Mouse (Mus musculus) hindbrain, embryonic 15.5 days (tissue): ENCODE data around the gene Pbrm1. TPM values are rescaled to one million over a fixed set of nuclear protein-coding genes. Genes with fewer than 3 reads are reported as not detected.

ENCODE experiments used
- ATAC-seq: fragments of 200-750 bp; cut with Nextera tagmentation; 2 replicates; pipeline ENCODE4 v1.8.0; 2017; ENCODE audit warnings: low read depth, moderate number of reproducible peaks, moderate TSS enrichment; ENCODE audit not compliant: low FRiP score
- H3K27ac ChIP-seq: fragments of 300-500 bp; sonication (generic); replicated peaks from 2 replicates; pipeline ENCODE4 v1.5.1; 2015; ENCODE audit warnings: mild to moderate bottlenecking, inconsistent platforms
- H3K27me3 ChIP-seq: fragments of 300-500 bp; sonication (generic); 2 replicates; pipeline ENCODE4 v1.6.1; 2015; ENCODE audit warnings: control low read depth, inconsistent platforms
- H3K36me3 ChIP-seq: fragments of 300-500 bp; sonication (generic); 2 replicates; pipeline ENCODE4 v1.6.1; 2015; ENCODE audit warnings: control low read depth, inconsistent platforms
- H3K4me1 ChIP-seq: fragments of 300-500 bp; sonication (generic); replicated peaks from 2 replicates; pipeline ENCODE4 v1.6.1; 2015; ENCODE audit warnings: control low read depth, inconsistent platforms
- H3K4me2 ChIP-seq: fragments of 300-500 bp; sonication (generic); 2 replicates; pipeline ENCODE4 v1.6.1; 2015; ENCODE audit warnings: moderate library complexity, mild to moderate bottlenecking, inconsistent platforms
- H3K4me3 ChIP-seq: fragments of 300-500 bp; sonication (generic); 2 replicates; pipeline ENCODE4 v1.5.1; 2015; ENCODE audit warnings: mild to moderate bottlenecking, inconsistent platforms
- H3K9ac ChIP-seq: fragments of 300-500 bp; sonication (generic); 2 replicates; pipeline ENCODE4 v1.6.1; 2015; ENCODE audit warnings: inconsistent platforms
- H3K9me3 ChIP-seq: fragments of 300-500 bp; sonication (generic); 2 replicates; pipeline ENCODE4 v1.6.1; 2016; ENCODE audit warnings: control low read depth, inconsistent platforms
- WGBS: fragments of 180-500 bp; shearing (Covaris S2); methylation state at CpG from one replicate; pipeline ENCODE4 v1.1.7; 2015; 5-methylcytosine and 5-hydroxymethylcytosine counted together
- polyA plus RNA-seq: library from polyadenylated mRNA; unstranded; fragments of >200 nt; fragmentation: Nextera tagmentation; extraction: Ambion mirVana; gene quantifications from 2 replicates; pipeline ENCODE4 v1.2.1, GENCODE M21; 2015

The Pbrm1 gene
- polyA plus RNA-seq, 1 experiment from 2014 or later, result 117 TPM

DNA sequence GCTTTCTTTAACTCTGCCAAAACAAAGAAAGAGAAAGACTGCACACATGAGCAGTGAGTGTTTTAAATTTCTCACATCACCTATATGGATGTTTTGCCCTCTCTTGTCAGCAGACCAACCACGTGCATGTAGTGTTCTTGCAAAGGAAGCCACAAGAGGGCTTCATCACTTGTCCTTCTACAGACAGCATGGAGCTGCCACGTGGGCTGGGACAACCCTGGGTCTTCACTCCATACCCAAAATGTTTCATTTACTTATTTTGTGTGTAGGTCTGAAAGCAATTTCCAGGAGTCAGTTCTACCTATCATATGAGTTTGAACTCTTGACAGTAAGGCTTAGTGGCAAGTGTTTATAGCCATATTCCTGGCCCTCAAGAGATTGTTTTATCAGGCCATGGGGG, 1.1 kb upstream of the Pbrm1 start:
- Histone ChIP-seq H3K4me3 (peak overlapping the region; percentile 70), H3K27ac (no peak overlapping the region), H3K4me2 (peak overlapping the region; percentile 82), H3K36me3 (peaks cover 45% of the 10 kb centered on the region), H3K27me3 (no peaks in the 10 kb centered on the region), H3K4me1 (peaks cover 30% of the 10 kb centered on the region), H3K9ac (peak overlapping the region; percentile 93), H3K9me3 (no peaks in the 10 kb centered on the region)
- 1% methylated on average over 2 of the region's 2 CpGs for WGBS
- ATAC-seq, result no peak

DNA sequence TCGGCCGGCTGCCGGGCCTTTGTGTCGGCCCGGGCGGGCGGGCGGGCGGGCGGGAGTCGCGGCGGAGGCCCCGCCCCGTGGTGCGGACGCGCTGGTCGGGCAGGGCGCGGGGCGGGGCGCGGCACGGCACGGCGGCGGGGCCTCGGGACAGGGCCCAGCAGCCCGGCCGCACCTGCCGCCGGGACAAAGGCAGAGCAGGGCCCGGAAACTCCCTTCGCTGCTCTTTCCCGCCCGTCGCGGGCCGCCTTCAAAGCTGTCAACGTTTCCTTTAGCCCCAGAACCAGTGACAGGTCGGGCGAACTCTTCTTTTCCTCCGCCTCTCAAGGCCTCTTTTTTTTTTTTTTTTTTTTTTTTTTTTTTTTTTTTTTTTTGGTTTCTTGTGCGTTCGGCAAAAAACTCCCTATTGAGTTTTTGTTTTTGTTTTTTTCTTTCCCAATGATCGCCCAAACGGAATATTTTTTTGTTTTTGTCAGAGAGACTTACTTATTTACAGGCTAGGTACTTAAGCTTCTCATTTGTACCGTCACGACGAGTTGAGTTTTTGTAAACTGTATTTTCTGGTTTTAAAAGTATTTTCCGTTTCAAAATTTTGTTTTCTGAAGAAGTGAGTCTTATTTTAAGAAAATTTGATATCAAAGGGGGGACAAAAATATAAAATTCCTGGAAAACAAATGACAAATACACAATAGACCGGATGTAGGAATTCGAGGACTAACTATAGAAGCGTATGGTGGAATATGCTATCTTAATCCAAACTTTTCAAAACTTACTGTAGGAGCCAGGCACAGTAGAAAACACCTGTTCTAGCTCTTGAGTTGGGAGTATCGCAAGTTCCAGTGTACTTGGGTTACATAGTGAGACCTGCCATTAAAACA, 630 bp downstream of the Pbrm1 start:
- H3K36me3 ChIP-seq, result peaks cover 41% of the 10 kb centered on the region
- 7% methylated on average over 34 of the region's 56 CpGs for WGBS
- peak overlapping the region; percentile 54 for H3K4me2 ChIP-seq
- H3K27me3 ChIP-seq, result no peaks in the 10 kb centered on the region
- peak overlapping the region; percentile 99 for H3K27ac ChIP-seq
- peak; percentile 95 for ATAC-seq
- H3K9ac ChIP-seq, result peak overlapping the region; percentile 93
- H3K9me3 ChIP-seq, result no peaks in the 10 kb centered on the region
- peak overlapping the region; percentile 70 for H3K4me3 ChIP-seq
- peaks cover 32% of the 10 kb centered on the region for H3K4me1 ChIP-seq

DNA sequence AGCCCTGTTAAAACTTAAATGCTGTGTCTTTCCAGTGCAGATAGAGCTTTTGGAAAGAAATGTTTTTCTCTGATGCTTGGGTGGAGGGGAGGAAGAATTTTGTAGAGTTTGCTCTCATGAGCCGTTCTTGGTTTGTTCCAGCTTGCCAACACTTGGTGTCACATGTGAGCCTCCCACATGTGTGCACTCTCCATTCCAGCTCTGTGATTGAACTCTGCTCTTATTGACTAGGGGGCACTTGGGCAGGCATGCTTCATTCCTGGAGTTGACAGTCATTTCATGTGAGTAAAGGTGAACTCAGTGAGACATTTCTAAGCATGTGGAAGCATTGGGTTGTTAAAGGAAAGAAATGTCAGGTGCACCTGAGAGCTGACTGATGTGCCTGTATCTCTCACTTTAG, 3.6 kb downstream of the Pbrm1 start:
- Histone ChIP-seq H3K4me3 (no peak overlapping the region), H3K9me3 (no peaks in the 10 kb centered on the region), H3K9ac (no peak overlapping the region), H3K4me1 (peaks cover 29% of the 10 kb centered on the region), H3K27ac (no peak overlapping the region), H3K4me2 (no peak overlapping the region), H3K36me3 (peaks cover 44% of the 10 kb centered on the region), H3K27me3 (no peaks in the 10 kb centered on the region)
- 32% methylated on average over 1 of the region's 1 CpGs for WGBS
- no peak for ATAC-seq

DNA sequence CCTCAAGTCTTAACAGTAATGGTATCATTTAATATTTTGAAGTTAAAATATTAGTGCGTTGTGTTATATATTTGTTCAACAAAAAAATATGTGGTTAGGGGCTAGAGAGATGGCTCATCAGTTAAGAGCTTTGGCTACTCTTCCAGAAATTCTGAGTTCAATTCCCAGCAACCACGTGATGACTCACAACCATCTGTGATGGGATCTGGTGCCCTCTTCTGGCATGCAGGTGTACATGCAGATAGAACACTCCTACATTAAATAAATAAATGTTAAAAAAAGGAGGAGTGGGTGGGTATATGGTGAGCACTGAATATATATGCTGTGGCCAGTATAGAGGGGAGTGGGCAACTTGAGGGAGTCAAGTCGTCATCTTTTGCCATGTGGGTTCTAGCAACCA, 6.8 kb downstream of the Pbrm1 start:
- H3K9me3 ChIP-seq, result no peaks in the 10 kb centered on the region
- H3K4me1 ChIP-seq, result peaks cover 12% of the 10 kb centered on the region
- ATAC-seq, result no peak
- no peaks in the 10 kb centered on the region for H3K27me3 ChIP-seq
- H3K27ac ChIP-seq, result no peak overlapping the region
- H3K9ac ChIP-seq, result no peak overlapping the region
- H3K36me3 ChIP-seq, result peaks cover 67% of the 10 kb centered on the region
- H3K4me3 ChIP-seq, result no peak overlapping the region
- H3K4me2 ChIP-seq, result no peak overlapping the region
- 77% methylated on average over 3 of the region's 3 CpGs for WGBS

DNA sequence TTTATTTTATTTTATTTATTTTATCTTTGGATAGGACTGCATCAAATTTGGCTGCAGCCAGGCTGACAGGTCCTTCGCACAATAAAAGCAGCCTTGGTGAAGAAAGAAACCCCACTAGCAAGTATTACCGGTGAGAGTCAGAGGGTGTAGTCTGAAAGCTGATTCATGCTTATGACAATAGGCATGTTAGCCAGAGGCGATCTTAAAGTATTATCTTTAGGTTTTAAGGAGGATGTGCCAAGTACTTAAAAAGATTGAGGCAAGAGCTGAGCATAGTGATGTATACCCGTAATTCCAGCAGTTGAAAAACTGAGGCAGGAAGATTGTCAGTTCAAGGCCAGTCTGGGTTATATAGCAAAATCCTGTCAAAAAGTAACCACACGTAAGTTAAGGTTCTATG, 26.4 kb downstream of the Pbrm1 start:
- WGBS, result 96% methylated on average over 5 of the region's 5 CpGs
- no peak overlapping the region for H3K9ac ChIP-seq

DNA sequence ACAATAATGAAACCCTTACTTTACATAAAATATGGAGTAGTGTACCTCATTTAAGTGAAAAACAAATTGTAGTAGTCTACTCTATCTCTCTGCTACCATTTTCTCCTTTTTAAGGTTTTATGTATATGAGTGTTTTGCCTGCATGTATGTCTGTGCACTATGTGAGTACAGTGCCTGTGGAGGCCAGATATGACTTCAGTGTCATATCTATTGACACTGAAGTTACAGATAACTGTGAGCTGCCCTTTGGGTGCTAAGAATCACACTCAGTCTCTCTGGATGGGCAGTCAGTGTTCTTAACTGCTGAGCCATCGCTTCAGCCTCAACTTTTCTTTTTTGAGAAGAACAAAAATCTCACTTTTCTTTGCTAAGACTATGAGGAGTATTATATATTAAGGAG, 26.9 kb downstream of the Pbrm1 start:
- no peaks in the 10 kb centered on the region for H3K4me1 ChIP-seq
- no peaks in the 10 kb centered on the region for H3K27me3 ChIP-seq
- no peak overlapping the region for H3K4me3 ChIP-seq
- 95% methylated on average over 1 of the region's 1 CpGs for WGBS
- H3K36me3 ChIP-seq, result peaks cover 59% of the 10 kb centered on the region
- no peak overlapping the region for H3K4me2 ChIP-seq
- no peak overlapping the region for H3K27ac ChIP-seq
- no peak for ATAC-seq
- H3K9ac ChIP-seq, result no peak overlapping the region
- no peaks in the 10 kb centered on the region for H3K9me3 ChIP-seq

More for the DNA sequence above, 26.4 kb downstream of the Pbrm1 start:
- ATAC-seq, result no peak
- Histone ChIP-seq H3K4me3 (no peak overlapping the region), H3K9me3 (no peaks in the 10 kb centered on the region), H3K36me3 (peaks cover 57% of the 10 kb centered on the region), H3K27me3 (no peaks in the 10 kb centered on the region), H3K4me1 (no peaks in the 10 kb centered on the region), H3K4me2 (no peak overlapping the region), H3K27ac (no peak overlapping the region)

DNA sequence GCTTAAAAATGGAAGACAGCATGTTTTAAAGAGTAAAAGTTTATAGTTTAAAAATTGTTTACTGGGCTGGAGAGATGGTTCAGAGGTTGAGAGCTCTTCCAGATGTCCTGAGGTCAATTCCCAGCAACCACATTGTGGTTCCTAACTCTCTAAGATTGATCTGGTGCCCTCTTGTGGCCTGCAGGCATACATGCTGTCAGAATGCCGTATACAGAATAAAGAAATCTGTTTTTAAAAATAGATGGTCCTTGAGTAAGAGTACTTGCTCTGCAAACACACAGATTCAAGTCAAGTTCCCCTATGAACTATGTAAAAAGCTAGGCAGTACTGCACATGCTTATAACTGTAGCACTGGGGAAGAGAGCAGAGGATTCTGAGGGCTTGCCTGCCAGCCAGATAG, 43.3 kb downstream of the Pbrm1 start:
- Histone ChIP-seq H3K4me1 (no peaks in the 10 kb centered on the region), H3K4me2 (no peak overlapping the region), H3K27me3 (no peaks in the 10 kb centered on the region), H3K9me3 (no peaks in the 10 kb centered on the region), H3K27ac (no peak overlapping the region), H3K9ac (no peak overlapping the region), H3K36me3 (peaks cover 70% of the 10 kb centered on the region), H3K4me3 (no peak overlapping the region)
- 77% methylated on average over 1 of the region's 1 CpGs for WGBS
- no peak for ATAC-seq

DNA sequence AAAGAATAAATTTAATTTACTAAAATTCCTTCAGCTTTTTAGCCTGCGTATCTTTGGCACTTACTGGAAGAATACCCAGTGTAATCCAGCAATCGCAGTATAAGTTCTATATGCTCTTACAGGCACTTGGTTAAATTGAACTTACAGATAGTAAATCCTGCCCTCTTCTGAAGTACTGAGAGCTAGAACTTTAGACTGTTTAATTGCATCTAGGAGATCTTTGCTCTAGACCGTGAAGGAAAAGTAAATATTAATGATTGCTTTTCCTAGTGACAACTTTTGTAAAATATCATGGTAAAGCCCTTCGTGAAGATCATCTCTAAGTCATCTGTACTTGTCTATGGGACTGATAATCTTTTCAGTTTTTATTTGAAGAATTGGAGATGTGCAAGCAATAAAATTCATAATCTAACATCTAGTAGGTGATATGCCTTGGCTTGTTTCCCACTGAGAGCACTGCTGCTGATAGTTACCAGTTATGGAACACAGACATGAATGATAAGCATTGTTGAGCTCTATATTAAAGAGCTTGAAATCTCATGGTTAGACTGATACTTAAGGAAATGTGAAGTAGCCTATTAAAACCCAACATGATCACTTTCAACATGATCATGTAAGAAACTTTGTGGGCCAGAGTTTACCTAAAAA, 50.3 kb downstream of the Pbrm1 start:
- H3K9ac ChIP-seq, result no peak overlapping the region
- no peak overlapping the region for H3K4me3 ChIP-seq
- no peaks in the 10 kb centered on the region for H3K9me3 ChIP-seq
- H3K4me1 ChIP-seq, result no peaks in the 10 kb centered on the region
- ATAC-seq, result no peak
- WGBS, result 96% methylated on average over 4 of the region's 4 CpGs
- H3K27me3 ChIP-seq, result no peaks in the 10 kb centered on the region
- peaks cover 61% of the 10 kb centered on the region for H3K36me3 ChIP-seq
- H3K4me2 ChIP-seq, result no peak overlapping the region
- no peak overlapping the region for H3K27ac ChIP-seq

DNA sequence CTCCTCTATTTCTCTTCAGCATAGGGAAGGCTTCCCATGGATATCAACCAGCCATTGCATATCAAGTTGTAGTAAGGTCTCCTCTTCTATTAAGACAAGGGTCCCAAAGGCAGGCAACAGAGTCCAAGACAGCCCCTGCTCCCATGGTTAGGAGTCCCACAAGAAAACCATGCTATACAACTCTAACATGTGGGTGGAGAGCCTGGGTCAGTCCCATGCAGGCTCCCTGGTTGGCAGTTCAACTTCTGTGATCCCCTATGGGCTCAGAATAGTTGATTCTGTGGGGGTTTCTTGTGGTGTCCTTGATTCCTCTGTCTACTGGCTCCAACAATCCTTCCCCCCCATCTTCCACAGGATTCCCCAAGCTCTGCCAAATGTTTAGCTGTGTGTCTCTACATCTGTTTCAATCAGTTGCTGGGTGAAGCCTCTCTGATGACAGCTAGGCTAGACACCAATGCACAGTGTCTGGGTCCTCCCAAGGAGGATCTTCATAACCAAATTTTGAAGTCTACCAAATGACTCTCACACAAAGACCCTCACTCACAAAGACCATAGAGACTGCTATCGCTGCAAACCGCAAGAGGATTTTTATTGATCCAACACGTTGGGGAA, 59.8 kb downstream of the Pbrm1 start:
- Histone ChIP-seq H3K36me3 (peaks cover 62% of the 10 kb centered on the region), H3K27ac (no peak overlapping the region), H3K9ac (no peak overlapping the region), H3K27me3 (no peaks in the 10 kb centered on the region), H3K4me1 (no peaks in the 10 kb centered on the region), H3K4me3 (no peak overlapping the region), H3K4me2 (no peak overlapping the region), H3K9me3 (no peaks in the 10 kb centered on the region)
- 94% methylated on average over 3 of the region's 3 CpGs for WGBS
- no peak for ATAC-seq

DNA sequence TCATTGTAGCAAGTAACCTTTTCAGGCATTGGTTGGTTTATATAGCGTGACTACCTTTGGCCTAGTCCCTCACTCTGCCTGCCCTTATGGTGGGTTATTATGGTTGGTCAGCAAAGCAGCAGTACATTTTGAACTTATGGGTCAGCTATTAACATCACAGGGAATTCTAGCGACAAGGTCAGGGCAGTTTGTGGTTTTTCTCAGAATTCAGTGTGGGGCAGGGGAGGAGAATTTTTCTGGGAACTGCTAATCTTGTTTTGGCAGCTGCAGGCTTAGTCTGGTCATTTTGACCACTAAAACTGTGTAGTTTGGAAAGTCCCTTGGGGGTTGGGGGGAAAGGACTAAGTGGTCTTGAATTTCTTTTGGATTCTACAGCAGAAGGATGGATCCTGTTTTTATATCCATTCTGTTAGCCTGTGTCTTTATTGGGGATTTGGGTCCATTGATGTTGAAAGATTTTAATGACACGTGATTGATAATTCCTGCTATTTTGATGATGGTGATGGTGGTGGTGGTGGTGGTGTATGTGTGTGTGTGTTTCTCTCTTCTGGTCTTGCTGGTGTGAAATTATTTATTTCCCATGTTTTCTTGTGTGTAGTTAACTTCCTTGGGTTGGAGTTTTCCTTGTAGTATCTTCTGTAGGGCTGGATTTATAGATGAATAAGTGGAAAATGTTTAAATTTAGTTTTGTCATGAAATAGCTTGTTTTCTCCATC, 60.5 kb downstream of the Pbrm1 start:
- peaks cover 55% of the 10 kb centered on the region for H3K36me3 ChIP-seq
- ATAC-seq, result no peak
- WGBS, result 92% methylated on average over 3 of the region's 3 CpGs

DNA sequence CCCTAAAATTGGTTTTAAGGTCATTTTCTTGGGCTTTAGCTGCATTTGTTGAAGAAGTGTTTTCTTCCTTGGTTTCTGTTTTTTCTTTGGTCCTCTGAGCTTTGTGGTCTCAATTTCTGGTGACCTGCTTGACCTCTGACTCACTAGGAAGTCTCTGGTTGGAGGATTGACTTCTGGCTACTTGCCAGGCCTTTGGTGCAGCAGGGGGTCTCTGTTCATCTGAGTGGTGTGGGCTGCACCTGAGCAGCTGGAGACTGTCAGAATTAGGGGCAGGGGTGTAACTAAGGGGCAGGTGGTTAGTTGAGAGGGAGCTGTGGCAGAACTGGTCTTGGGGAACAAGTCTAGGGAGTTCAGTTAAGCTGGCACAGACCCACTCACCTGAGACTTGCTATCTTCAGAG, 62.2 kb downstream of the Pbrm1 start:
- H3K9me3 ChIP-seq, result no peaks in the 10 kb centered on the region

More for the DNA sequence above, 60.5 kb downstream of the Pbrm1 start:
- Histone ChIP-seq H3K4me1 (no peaks in the 10 kb centered on the region), H3K4me3 (no peak overlapping the region), H3K27me3 (no peaks in the 10 kb centered on the region), H3K9me3 (no peaks in the 10 kb centered on the region), H3K9ac (no peak overlapping the region), H3K4me2 (no peak overlapping the region), H3K27ac (no peak overlapping the region)

DNA sequence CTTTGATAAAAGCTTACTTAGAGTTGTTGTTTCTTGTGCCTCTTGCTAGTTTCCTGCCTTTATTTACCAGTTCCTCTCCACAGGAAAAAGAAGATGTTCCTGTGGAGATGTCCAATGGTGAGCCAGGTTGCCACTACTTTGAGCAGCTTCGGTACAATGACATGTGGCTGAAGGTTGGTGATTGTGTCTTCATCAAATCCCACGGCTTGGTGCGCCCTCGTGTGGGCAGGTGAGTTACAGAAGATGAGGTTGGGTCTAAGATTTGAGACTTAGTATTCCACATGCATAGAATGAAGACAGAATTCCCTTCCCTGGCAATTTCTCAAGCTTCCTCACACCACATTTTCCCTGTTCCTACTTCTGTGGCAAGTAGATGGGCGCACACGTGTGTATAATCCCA, 68.5 kb downstream of the Pbrm1 start:
- Histone ChIP-seq H3K27me3 (no peaks in the 10 kb centered on the region), H3K4me3 (no peak overlapping the region), H3K9me3 (no peaks in the 10 kb centered on the region), H3K4me1 (no peaks in the 10 kb centered on the region), H3K27ac (no peak overlapping the region), H3K36me3 (peaks cover 76% of the 10 kb centered on the region), H3K4me2 (no peak overlapping the region), H3K9ac (no peak overlapping the region)
- WGBS, result 89% methylated on average over 6 of the region's 6 CpGs
- no peak for ATAC-seq

More for the DNA sequence above, 62.2 kb downstream of the Pbrm1 start:
- Histone ChIP-seq H3K4me2 (no peak overlapping the region), H3K27ac (no peak overlapping the region), H3K4me1 (no peaks in the 10 kb centered on the region), H3K27me3 (no peaks in the 10 kb centered on the region), H3K4me3 (no peak overlapping the region), H3K36me3 (peaks cover 55% of the 10 kb centered on the region), H3K9ac (no peak overlapping the region)
- no peak for ATAC-seq
